Mouse (Mus musculus) G1E (cell line): Measurements from ENCODE around the gene Spg21.

Source experiments
- CTCF ChIP-seq: IDR thresholded peaks from 2 replicates; pipeline ENCODE4 v1.5.1; 2012; ENCODE audit warnings: low read depth, low read length, inconsistent platforms, mixed read lengths
- GATA1 ChIP-seq: IDR thresholded peaks from 2 replicates; pipeline ENCODE4 v1.6.1; 2012; ENCODE audit warnings: borderline replicate concordance, low read length, inconsistent platforms, mixed read lengths
- POLR2AphosphoS5 ChIP-seq: IDR thresholded peaks from 2 replicates; pipeline ENCODE4 v1.6.1; 2012; ENCODE audit warnings: low read depth, low read length, inconsistent platforms; ENCODE audit not compliant: insufficient replicate concordance

DNA sequence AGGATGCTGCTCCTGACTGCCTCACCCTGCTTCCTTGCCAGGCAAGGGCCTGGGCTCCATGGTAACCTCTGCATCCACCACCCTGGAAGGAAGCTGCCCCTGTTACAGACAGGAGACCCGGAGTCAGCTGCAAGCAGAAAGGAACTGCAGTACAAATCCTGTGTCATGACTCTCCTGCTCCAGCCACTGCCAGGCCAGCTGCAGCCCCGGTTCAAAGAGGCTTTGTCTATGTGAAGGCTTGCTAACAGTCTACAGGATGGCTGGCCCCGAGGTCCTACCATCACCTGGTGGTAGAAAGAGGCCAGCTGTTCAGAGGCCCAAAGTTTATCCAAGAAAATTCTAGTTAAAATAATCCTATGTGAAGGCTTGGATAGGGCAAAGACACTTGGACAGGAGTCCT, 49.4 kb upstream of the Spg21 start:
- TF ChIP-seq GATA1: no peak
- TF ChIP-seq CTCF: no peak
- no peak for TF ChIP-seq POLR2AphosphoS5
